Mouse (Mus musculus) erythroblast, embryonic 14.5 days (primary cell): ENCODE results near the gene Eif2a.

ENCODE experiments used
- GATA1 ChIP-seq: IDR thresholded peaks from 2 replicates; pipeline ENCODE4 v1.6.1; 2012; ENCODE audit warnings: low read length, inconsistent platforms, mixed read lengths
- TAL1 ChIP-seq: IDR thresholded peaks from 3 replicates; pipeline ENCODE4 v1.6.1; 2012; ENCODE audit warnings: low read length, inconsistent platforms, mixed read lengths

DNA sequence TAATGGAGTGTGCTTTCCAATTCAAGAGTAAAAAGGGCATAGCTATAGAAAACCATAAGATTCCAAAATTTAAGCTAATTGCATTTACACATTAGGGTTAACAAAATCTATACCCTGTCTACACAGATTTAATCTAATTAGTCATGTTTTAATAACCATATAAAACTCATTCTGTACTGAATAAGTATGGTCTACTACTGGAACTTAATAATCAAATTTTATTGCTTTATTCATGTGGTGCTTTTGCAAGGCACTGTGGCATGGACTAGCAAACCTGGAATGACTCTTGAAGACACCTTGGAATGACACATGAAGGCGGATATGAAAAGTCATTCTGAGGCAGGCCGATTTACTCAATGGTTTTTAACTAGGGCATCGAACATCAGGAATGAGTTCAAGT lies 2.2 kb upstream of the Eif2a start:
- no peak for TF ChIP-seq GATA1
- TF ChIP-seq TAL1, result no peak
